Mouse (Mus musculus): ENCODE results near the gene Olfr259. TPM values are rescaled to one million over a fixed set of nuclear protein-coding genes. Genes with fewer than 3 reads are reported as not detected.

Gene Olfr259
- polyA plus RNA-seq (2015; fragmentation: Nextera tagmentation; extraction: Ambion mirVana): not detected in 2 replicates

DNA sequence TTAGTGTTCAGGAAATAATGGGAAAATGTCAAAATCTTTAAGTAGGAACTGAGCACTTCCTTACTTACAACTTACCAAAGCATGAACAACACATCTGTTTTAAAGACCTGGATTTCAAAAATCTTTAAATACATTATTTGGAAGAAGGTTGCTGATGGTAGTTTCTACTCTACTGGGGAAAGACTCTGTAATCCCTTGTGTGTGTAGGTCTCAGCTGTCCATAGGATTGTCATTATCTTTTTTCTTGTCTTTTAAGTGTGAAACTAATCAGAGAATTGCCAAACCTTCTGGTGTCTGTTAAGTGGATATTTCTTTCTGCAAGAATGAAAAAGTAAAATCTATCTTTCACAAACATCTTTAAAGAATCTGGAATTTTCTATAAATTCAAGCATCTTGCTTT is at the start of gene Olfr259:
Gene Olfr259, minus strand, starts transcription at position 101 of the 400 bp plus-strand sequence.
- H3K4me3 ChIP-seq: no peak within 1 kb of the TSS
- no peaks in the 10 kb centered on the region for H3K36me3 ChIP-seq
- ATAC-seq (ENCODE audit: extremely low read depth, insufficient number of reproducible peaks, low FRiP score, low TSS enrichment): no peak
- H3K27ac ChIP-seq (replicated peaks): no peak within 1 kb of the TSS
- H3K4me1 ChIP-seq: no peaks in the 10 kb centered on the region
- no peak within 1 kb of the TSS for H3K9ac ChIP-seq
- H3K9me3 ChIP-seq: no peaks in the 10 kb centered on the region
- H3K4me2 ChIP-seq: no peak within 1 kb of the TSS
- no peaks in the 10 kb centered on the region for H3K27me3 ChIP-seq (replicated peaks)

DNA sequence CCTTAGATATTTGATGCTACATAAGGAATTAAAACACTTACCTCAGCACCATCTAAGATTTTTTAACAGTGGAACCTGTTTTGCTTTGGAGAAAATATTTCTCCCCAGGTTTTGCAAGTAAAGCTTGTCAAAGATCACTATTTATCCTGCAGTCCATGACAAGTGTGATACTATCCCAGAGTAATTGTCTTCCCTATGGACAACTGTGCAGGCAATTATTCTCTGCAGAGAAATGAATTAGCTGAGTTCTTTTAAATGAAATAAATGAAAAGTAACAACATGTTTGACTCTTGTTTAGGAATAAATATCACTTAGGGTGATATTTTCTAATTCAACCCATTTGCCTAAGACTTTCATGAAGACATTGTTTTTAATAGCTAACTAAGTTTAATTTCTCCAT is 38.2 kb upstream of the Olfr259 start, which contains the start of gene Olfr1111:
Gene Olfr1111, minus strand, starts transcription at position 101 of the 400 bp plus-strand sequence.
- Histone ChIP-seq H3K9me3 (no peaks in the 10 kb centered on the region), H3K27me3 (replicated peaks) (no peaks in the 10 kb centered on the region), H3K4me3 (no peak within 1 kb of the TSS), H3K36me3 (no peaks in the 10 kb centered on the region), H3K9ac (no peak within 1 kb of the TSS), H3K4me2 (no peak within 1 kb of the TSS), H3K27ac (replicated peaks) (no peak within 1 kb of the TSS), H3K4me1 (no peaks in the 10 kb centered on the region)
- no peak for ATAC-seq (ENCODE audit: extremely low read depth, insufficient number of reproducible peaks, low FRiP score, low TSS enrichment)

DNA sequence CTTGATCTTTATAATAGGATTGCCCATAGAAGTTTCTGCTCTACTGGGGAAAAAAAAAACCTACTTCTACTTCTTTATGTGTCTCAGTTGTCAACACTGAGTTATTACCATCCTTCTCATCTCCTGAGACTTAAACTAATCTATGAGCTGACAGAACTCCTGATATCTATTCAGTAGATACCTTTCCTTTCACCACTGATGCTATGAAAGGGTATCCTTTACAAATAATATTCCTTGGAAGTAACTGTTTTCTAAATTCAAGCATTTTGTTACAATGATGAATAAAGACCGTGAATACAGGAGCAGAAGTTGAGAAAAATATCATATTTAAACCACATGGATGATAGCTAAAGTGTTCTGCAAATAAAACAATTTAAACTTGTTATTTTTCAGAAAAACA is 25.8 kb upstream of the Olfr259 start, which contains the start of gene Olfr1110:
Gene Olfr1110, minus strand, starts transcription at position 101 of the 400 bp plus-strand sequence.
- no peaks in the 10 kb centered on the region for H3K36me3 ChIP-seq
- no peak within 1 kb of the TSS for H3K9ac ChIP-seq
- no peak within 1 kb of the TSS for H3K4me2 ChIP-seq
- WGBS: 75% methylated on average over 1 of the region's 1 CpGs
- no peaks in the 10 kb centered on the region for H3K4me1 ChIP-seq
- no peaks in the 10 kb centered on the region for H3K27me3 ChIP-seq (replicated peaks)
- H3K4me3 ChIP-seq: no peak within 1 kb of the TSS
- no peak for ATAC-seq (ENCODE audit: extremely low read depth, insufficient number of reproducible peaks, low FRiP score, low TSS enrichment)
- no peak within 1 kb of the TSS for H3K27ac ChIP-seq (replicated peaks)
- H3K9me3 ChIP-seq: no peaks in the 10 kb centered on the region

DNA sequence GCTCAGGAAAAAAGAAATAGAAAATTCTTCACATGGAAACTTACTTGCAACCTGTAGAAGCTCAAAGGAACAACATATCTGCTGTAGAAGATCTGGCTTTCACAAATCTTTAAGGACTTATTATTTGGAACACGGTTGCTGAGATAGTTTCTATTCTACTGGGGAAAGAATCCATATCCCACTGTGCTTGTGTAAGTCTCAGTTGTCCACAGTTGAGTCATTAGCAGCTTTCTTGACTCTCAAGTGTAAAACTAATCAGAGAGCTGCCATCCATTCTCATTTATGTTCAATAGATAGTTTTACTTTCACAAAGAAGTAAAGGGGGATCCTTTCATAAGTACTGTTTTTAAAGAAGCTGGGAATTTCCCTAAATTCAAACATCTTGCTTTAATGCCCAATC is 18.5 kb downstream of the Olfr259 start, which contains the start of gene Olfr1109:
Gene Olfr1109, minus strand, starts transcription at position 101 of the 400 bp plus-strand sequence.
- Histone ChIP-seq H3K9me3 (no peaks in the 10 kb centered on the region), H3K27ac (replicated peaks) (no peak within 1 kb of the TSS), H3K36me3 (no peaks in the 10 kb centered on the region), H3K27me3 (replicated peaks) (no peaks in the 10 kb centered on the region), H3K4me3 (no peak within 1 kb of the TSS), H3K4me1 (no peaks in the 10 kb centered on the region), H3K9ac (no peak within 1 kb of the TSS), H3K4me2 (no peak within 1 kb of the TSS)
- WGBS: 67% methylated on average over 1 of the region's 1 CpGs
- ATAC-seq (ENCODE audit: extremely low read depth, insufficient number of reproducible peaks, low FRiP score, low TSS enrichment): no peak

DNA sequence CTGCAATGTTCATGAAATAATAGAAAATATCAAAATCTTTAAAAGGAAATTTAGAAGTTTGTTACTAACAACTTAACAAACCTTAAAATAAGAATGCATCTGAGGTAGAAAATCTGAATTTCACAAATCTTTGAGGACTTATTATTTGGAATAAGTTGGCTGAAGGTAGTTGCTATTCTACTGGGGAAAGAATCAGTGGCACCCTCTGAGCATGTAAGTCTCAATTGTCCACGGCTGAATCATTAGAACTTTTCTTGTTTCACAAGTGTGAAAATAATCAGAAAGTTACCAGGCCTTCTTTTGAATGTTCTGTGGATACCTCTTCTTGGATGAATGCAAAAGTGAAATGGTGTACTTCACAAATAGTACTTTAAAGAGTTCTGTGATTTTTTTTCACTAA is 38.6 kb downstream of the Olfr259 start, which contains the start of gene Olfr1107:
Gene Olfr1107, minus strand, starts transcription at position 101 of the 400 bp plus-strand sequence.
- no peak for ATAC-seq (ENCODE audit: extremely low read depth, insufficient number of reproducible peaks, low FRiP score, low TSS enrichment)
- WGBS: 75% methylated on average over 1 of the region's 1 CpGs
- no peaks in the 10 kb centered on the region for H3K27me3 ChIP-seq (replicated peaks)
- H3K4me1 ChIP-seq: no peaks in the 10 kb centered on the region
- H3K4me3 ChIP-seq: no peak within 1 kb of the TSS
- H3K27ac ChIP-seq (replicated peaks): no peak within 1 kb of the TSS
- H3K4me2 ChIP-seq: no peak within 1 kb of the TSS
- no peak within 1 kb of the TSS for H3K9ac ChIP-seq
- no peaks in the 10 kb centered on the region for H3K9me3 ChIP-seq
- no peaks in the 10 kb centered on the region for H3K36me3 ChIP-seq

Other genes with a start within 250 kb of the Olfr259 start
- gene Gm13723, start 239.8 kb downstream of the Olfr259 start, polyA plus RNA-seq (2015; fragmentation: Nextera tagmentation; extraction: Ambion mirVana): not detected in 2 replicates
- gene Olfr1097, start 222.4 kb downstream of the Olfr259 start, polyA plus RNA-seq (2015; fragmentation: Nextera tagmentation; extraction: Ambion mirVana): not detected in 2 replicates
- not detected in 2 replicates for gene Olfr1098, start 190.0 kb downstream of the Olfr259 start, polyA plus RNA-seq (2015; fragmentation: Nextera tagmentation; extraction: Ambion mirVana)
- not detected in 2 replicates for gene Olfr1099, start 153.9 kb downstream of the Olfr259 start, polyA plus RNA-seq (2015; fragmentation: Nextera tagmentation; extraction: Ambion mirVana)
- not detected in 2 replicates for gene Olfr1100, start 134.6 kb downstream of the Olfr259 start, polyA plus RNA-seq (2015; fragmentation: Nextera tagmentation; extraction: Ambion mirVana)
- gene Olfr1101, start 123.3 kb downstream of the Olfr259 start, polyA plus RNA-seq (2015; fragmentation: Nextera tagmentation; extraction: Ambion mirVana): not detected in 2 replicates
- not detected in 2 replicates for gene Olfr1102, start 116.2 kb downstream of the Olfr259 start, polyA plus RNA-seq (2015; fragmentation: Nextera tagmentation; extraction: Ambion mirVana)
- gene Olfr1104, start 87.5 kb downstream of the Olfr259 start, polyA plus RNA-seq (2015; fragmentation: Nextera tagmentation; extraction: Ambion mirVana): not detected in 2 replicates
- gene Olfr1105, start 78.0 kb downstream of the Olfr259 start, polyA plus RNA-seq (2015; fragmentation: Nextera tagmentation; extraction: Ambion mirVana): not detected in 2 replicates
- gene Olfr1106, start 62.3 kb downstream of the Olfr259 start, polyA plus RNA-seq (2015; fragmentation: Nextera tagmentation; extraction: Ambion mirVana): not detected in 2 replicates
- gene Olfr1107, start 38.8 kb downstream of the Olfr259 start, polyA plus RNA-seq (2015; fragmentation: Nextera tagmentation; extraction: Ambion mirVana): not detected in 2 replicates
- not detected in 2 replicates for gene Olfr1109, start 18.6 kb downstream of the Olfr259 start, polyA plus RNA-seq (2015; fragmentation: Nextera tagmentation; extraction: Ambion mirVana)
- not detected in 2 replicates for gene Olfr1110, start 25.7 kb upstream of the Olfr259 start, polyA plus RNA-seq (2015; fragmentation: Nextera tagmentation; extraction: Ambion mirVana)
- gene Olfr1111, start 38.1 kb upstream of the Olfr259 start, polyA plus RNA-seq (2015; fragmentation: Nextera tagmentation; extraction: Ambion mirVana): not detected in 2 replicates
- gene Olfr1112, start 73.2 kb upstream of the Olfr259 start, polyA plus RNA-seq (2015; fragmentation: Nextera tagmentation; extraction: Ambion mirVana): not detected in 2 replicates
- gene Olfr1113, start 94.4 kb upstream of the Olfr259 start, polyA plus RNA-seq (2015; fragmentation: Nextera tagmentation; extraction: Ambion mirVana): not detected in 2 replicates
- not detected in 2 replicates for gene Olfr1115, start 133.4 kb upstream of the Olfr259 start, polyA plus RNA-seq (2015; fragmentation: Nextera tagmentation; extraction: Ambion mirVana)
- not detected in 2 replicates for gene Olfr1116, start 153.0 kb upstream of the Olfr259 start, polyA plus RNA-seq (2015; fragmentation: Nextera tagmentation; extraction: Ambion mirVana)
- not detected in 2 replicates for gene Olfr1118, start 193.0 kb upstream of the Olfr259 start, polyA plus RNA-seq (2015; fragmentation: Nextera tagmentation; extraction: Ambion mirVana)
- not detected in 2 replicates for gene Olfr1120, start 240.2 kb upstream of the Olfr259 start, polyA plus RNA-seq (2015; fragmentation: Nextera tagmentation; extraction: Ambion mirVana)